Mouse (Mus musculus) granulocyte monocyte progenitor cell, adult 5-6 weeks (primary cell): ENCODE data around the gene Prg4. TPM values are rescaled to one million over a fixed set of nuclear protein-coding genes. Genes with fewer than 3 reads are reported as not detected.
A peak's percentile ranks its signal among the peaks of the same experiment; 100 is the strongest.

Source experiments
- ATAC-seq: replicated peaks from 2 replicates; pipeline ENCODE4 v1.8.0; 2016; ENCODE audit warnings: mild to moderate bottlenecking, moderate TSS enrichment, inconsistent platforms; ENCODE audit not compliant: poor library complexity, severe bottlenecking
- total RNA-seq, 2 experiments: library from RNA; stranded (forward) in 1 of 2; stranded (reverse) in 1 of 2; fragments of 200-712, 200-1000 nt in 1 of 2; fragments of >200 nt in 1 of 2; fragmentation: Nextera tagmentation in 1 of 2; gene quantifications; 2 replicates each; pipeline ENCODE4 v1.2.3; 2014 to 2017

Gene Prg4
- total RNA-seq (2014; fragmentation: Nextera tagmentation), result not detected in 2 replicates
- not detected in 2 replicates for total RNA-seq (2017)

- ATAC-seq, result no peak
Measured at GRCm38 (mm10) chr1:150466132-150466531, at the start of gene Prg4. TSS of gene Prg4 (minus strand) at chr1:150466165.

- no peak for ATAC-seq
Measured at GRCm38 (mm10) chr1:150513041-150513440, 47.1 kb upstream of the Prg4 start.

- peak; percentile 77 for ATAC-seq
Measured at GRCm38 (mm10) chr1:150505794-150506193, 39.8 kb upstream of the Prg4 start.

- no peak for ATAC-seq
Measured at GRCm38 (mm10) chr1:150503321-150503720, 37.4 kb upstream of the Prg4 start.

- ATAC-seq, result peak; percentile 67
Measured at GRCm38 (mm10) chr1:150498177-150498576, 32.2 kb upstream of the Prg4 start.

- ATAC-seq, result peak; percentile 71
Measured at GRCm38 (mm10) chr1:150497690-150498089, 31.7 kb upstream of the Prg4 start.

GRCm38 (mm10) chr1:150496626-150497302 is 30.8 kb upstream of the Prg4 start:
- peak; percentile 69 for ATAC-seq

GRCm38 (mm10) chr1:150489148-150489547 is 23.2 kb upstream of the Prg4 start:
- no peak for ATAC-seq

- no peak for ATAC-seq
Measured at GRCm38 (mm10) chr1:150480674-150481073, 14.7 kb upstream of the Prg4 start.

GRCm38 (mm10) chr1:150472525-150472924 is 6.6 kb upstream of the Prg4 start:
- ATAC-seq, result peak; percentile 9; the same call in 1 of the 2 replicates

- peak; percentile 94 for ATAC-seq
Measured at GRCm38 (mm10) chr1:150469992-150470391, 4.0 kb upstream of the Prg4 start.

- ATAC-seq, result no peak
Measured at GRCm38 (mm10) chr1:150465364-150465763, 601 bp downstream of the Prg4 start.

- no peak for ATAC-seq
Measured at GRCm38 (mm10) chr1:150463691-150464090, 2.3 kb downstream of the Prg4 start.

- ATAC-seq, result no peak
Measured at GRCm38 (mm10) chr1:150463068-150463467, 2.9 kb downstream of the Prg4 start.

GRCm38 (mm10) chr1:150460595-150460994 is 5.4 kb downstream of the Prg4 start:
- ATAC-seq, result no peak

- ATAC-seq, result peak; percentile 86
Measured at GRCm38 (mm10) chr1:150459599-150459998, 6.4 kb downstream of the Prg4 start.

GRCm38 (mm10) chr1:150458977-150459376 is 7.0 kb downstream of the Prg4 start:
- ATAC-seq, result peak; percentile 50

GRCm38 (mm10) chr1:150441731-150442130 is 24.2 kb downstream of the Prg4 start:
- ATAC-seq, result no peak

GRCm38 (mm10) chr1:150438641-150439040 is 27.3 kb downstream of the Prg4 start:
- no peak for ATAC-seq

- peak; percentile 33; the same call in 1 of the 2 replicates for ATAC-seq
Measured at GRCm38 (mm10) chr1:150426216-150426615, 39.7 kb downstream of the Prg4 start.

GRCm38 (mm10) chr1:150425665-150426064 is 40.3 kb downstream of the Prg4 start:
- ATAC-seq, result no peak

- no peak for ATAC-seq
Measured at GRCm38 (mm10) chr1:150418426-150418825, 47.5 kb downstream of the Prg4 start.
